Mouse (Mus musculus): Measurements from ENCODE around the gene Tmem184b. TPM values are rescaled to one million over a fixed set of nuclear protein-coding genes. Genes with fewer than 3 reads are reported as not detected.

Tmem184b gene
- total RNA-seq (2023; ENCODE audit: inconsistent age) = 34.2 to 47.1 TPM (median 37.4 TPM) in 4 replicates

GRCm38 (mm10) chr15:79402836-79403762 lies at the start of gene Tmem184b:
Gene Tmem184b (minus strand): TSS chr15:79403569.

GRCm38 (mm10) chr15:79346051-79346793 lies 57.1 kb downstream of the Tmem184b start, which contains the start of gene Maff:
Gene Maff (plus strand): TSS chr15:79346621.

GRCm38 (mm10) chr15:79328058-79328938 lies 75.1 kb downstream of the Tmem184b start, which contains the start of gene Pla2g6:
Gene Pla2g6 (minus strand): TSS chr15:79328390.

Other genes starting within 250 kb of the Tmem184b start
- gene Sox10, start 238.3 kb downstream of the Tmem184b start, total RNA-seq (2023; ENCODE audit: inconsistent age) = not detected in 4 replicates
- 31.1 to 41.0 TPM (median 36.1 TPM) in 4 replicates for gene Pick1, start 174.4 kb downstream of the Tmem184b start, total RNA-seq (2023; ENCODE audit: inconsistent age)
- gene Gm49486, start 174.2 kb downstream of the Tmem184b start, total RNA-seq (2023; ENCODE audit: inconsistent age) = 0.60 to 1.3 TPM (median 0.76 TPM) in 4 replicates
- not detected in 4 replicates for gene Slc16a8, start 148.8 kb downstream of the Tmem184b start, total RNA-seq (2023; ENCODE audit: inconsistent age)
- gene Baiap2l2, start 118.0 kb downstream of the Tmem184b start, total RNA-seq (2023; ENCODE audit: inconsistent age) = not detected in 4 replicates
- 14.1 to 17.4 TPM (median 16.0 TPM) in 4 replicates for gene Pla2g6, start 75.2 kb downstream of the Tmem184b start, total RNA-seq (2023; ENCODE audit: inconsistent age)
- 89.5 to 102 TPM (median 99.3 TPM) in 4 replicates for gene Maff, start 56.9 kb downstream of the Tmem184b start, total RNA-seq (2023; ENCODE audit: inconsistent age)
- gene Csnk1e, start 52.0 kb upstream of the Tmem184b start, total RNA-seq (2023; ENCODE audit: inconsistent age) = 45.4 to 51.2 TPM (median 47.9 TPM) in 4 replicates
- not detected in 4 replicates for gene Kcnj4, start 101.7 kb upstream of the Tmem184b start, total RNA-seq (2023; ENCODE audit: inconsistent age)
- not detected in 4 replicates for gene Kdelr3, start 112.8 kb upstream of the Tmem184b start, total RNA-seq (2023; ENCODE audit: inconsistent age)
- gene Ddx17, start 143.2 kb upstream of the Tmem184b start, total RNA-seq (2023; ENCODE audit: inconsistent age) = 401 to 416 TPM (median 406 TPM) in 4 replicates
- 0.30 to 0.39 TPM in 2 of 4 replicates, not detected in the others for gene Dmc1, start 201.5 kb upstream of the Tmem184b start, total RNA-seq (2023; ENCODE audit: inconsistent age)

Measured in B cell, adult (primary cell).